Mouse (Mus musculus) brain, embryonic 14.5 days (tissue): ENCODE data around the gene Unc5c.

Source experiments
- CTCF ChIP-seq: fragments of 200-500 bp; IDR thresholded peaks from 2 replicates; pipeline ENCODE4 v1.5.1; 2012; ENCODE audit warnings: inconsistent platforms, mild to moderate bottlenecking, moderate library complexity, borderline replicate concordance; ENCODE audit not compliant: insufficient read depth, insufficient read length; ENCODE audit errors: extremely low read depth
- POLR2A ChIP-seq: fragments of 200-500 bp; IDR thresholded peaks from 2 replicates; pipeline ENCODE4 v1.6.1; 2012; ENCODE audit warnings: mild to moderate bottlenecking, inconsistent platforms, borderline replicate concordance; ENCODE audit not compliant: poor library complexity, insufficient read depth, insufficient read length, severe bottlenecking; ENCODE audit errors: extremely low read depth

DNA sequence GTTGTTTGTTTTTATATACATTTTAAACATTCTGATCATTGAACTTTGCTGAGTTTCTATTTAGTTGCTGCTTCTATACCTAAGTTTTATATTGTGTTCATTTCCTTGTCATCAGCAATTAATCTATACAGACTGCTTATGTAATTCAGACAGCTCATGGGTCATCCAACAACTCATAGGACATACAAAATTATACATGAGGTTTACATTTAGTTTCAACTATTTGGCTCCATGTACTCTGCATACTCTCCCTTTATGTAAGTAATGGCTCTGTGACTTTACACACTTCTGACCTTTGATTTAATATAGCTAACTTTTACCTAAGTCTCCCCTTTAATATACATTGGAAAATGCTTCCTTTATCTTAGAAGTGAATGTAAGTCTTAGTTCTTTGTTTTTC is 332.4 kb downstream of the Unc5c start:
- TF ChIP-seq POLR2A = no peak
- TF ChIP-seq CTCF = no peak
